Mouse (Mus musculus) liver, embryonic 11.5 days (tissue): ENCODE results near the gene Bclaf3. TPM values are rescaled to one million over a fixed set of nuclear protein-coding genes. Genes with fewer than 3 reads are reported as not detected.
"Not testable (repeated sequence)": the region's sequence is repeated elsewhere in the genome, so short reads cannot be mapped to it uniquely, and the experiment has no call there.

ENCODE experiments used
- ATAC-seq: fragments of 200-750 bp; cut with Nextera tagmentation; replicated peaks from 2 replicates; pipeline ENCODE4 v1.8.0; 2017; ENCODE audit warnings: moderate number of reproducible peaks, mild to moderate bottlenecking, moderate TSS enrichment, moderate library complexity; ENCODE audit not compliant: low FRiP score
- DNase-seq: peaks from one replicate; pipeline ENCODE4 v3.0.0-alpha.2; 2017; ENCODE audit warnings: low spot score
- H3K27ac ChIP-seq: fragments of 300-500 bp; sonication (generic); 2 replicates; pipeline ENCODE4 v1.5.1; 2014; ENCODE audit warnings: mild to moderate bottlenecking, low read depth, low read length, control low read depth
- H3K27me3 ChIP-seq: fragments of 300-500 bp; sonication (generic); replicated peaks from 2 replicates; pipeline ENCODE4 v1.6.1; 2014; ENCODE audit warnings: low read length, mixed read lengths; ENCODE audit not compliant: control insufficient read depth, insufficient read depth
- H3K36me3 ChIP-seq: fragments of 300-500 bp; sonication (generic); 2 replicates; pipeline ENCODE4 v1.6.1; 2014; ENCODE audit warnings: mild to moderate bottlenecking, low read length, moderate library complexity, mixed read lengths; ENCODE audit not compliant: control insufficient read depth, insufficient read depth
- H3K4me1 ChIP-seq: fragments of 300-500 bp; sonication (generic); replicated peaks from 2 replicates; pipeline ENCODE4 v1.6.1; 2014; ENCODE audit warnings: low read length, mixed read lengths; ENCODE audit not compliant: control insufficient read depth, insufficient read depth
- H3K4me2 ChIP-seq: fragments of 300-500 bp; sonication (generic); 2 replicates; pipeline ENCODE4 v1.6.1; 2014; ENCODE audit warnings: mild to moderate bottlenecking, control low read depth, moderate library complexity
- H3K4me3 ChIP-seq: fragments of 300-500 bp; sonication (generic); 2 replicates; pipeline ENCODE4 v1.5.1; 2014; ENCODE audit warnings: low read depth, low read length, control low read depth
- H3K9ac ChIP-seq: fragments of 300-500 bp; sonication (generic); 2 replicates; pipeline ENCODE4 v1.6.1; 2014; ENCODE audit warnings: low read depth, low read length, control low read depth
- H3K9me3 ChIP-seq: fragments of 300-500 bp; sonication (generic); 2 replicates; pipeline ENCODE4 v1.6.1; 2016; ENCODE audit warnings: low read length, inconsistent platforms, mixed read lengths; ENCODE audit not compliant: control insufficient read depth
- WGBS: fragments of 180-500 bp; shearing (Covaris S2); extraction: QIAGEN DNeasy Blood & Tissue Kit; methylation state at CpG from one replicate; pipeline ENCODE4 v1.1.7; 2014; 5-methylcytosine and 5-hydroxymethylcytosine counted together
- polyA plus RNA-seq: library from polyadenylated mRNA; unstranded; fragments of >200 nt; fragmentation: Nextera tagmentation; extraction: Ambion mirVana; gene quantifications from 2 replicates; pipeline ENCODE4 v1.2.1, GENCODE M21; 2014

Bclaf3 gene
- 14.3 and 15.9 TPM in 2 replicates for polyA plus RNA-seq

GRCm38 (mm10) chrX:159526388-159526787 is at the start of gene Bclaf3:
TSS of gene Bclaf3 (plus strand) at chrX:159526688.
- H3K4me3 ChIP-seq, result no peak within 1 kb of the TSS
- WGBS, result 79% methylated on average over 6 of the region's 6 CpGs
- no peaks in the 10 kb centered on the region; the same call in 1 of the 2 replicates for H3K27me3 ChIP-seq
- no peaks in the 10 kb centered on the region for H3K9me3 ChIP-seq
- no peaks in the 10 kb centered on the region for H3K4me1 ChIP-seq
- no peak within 1 kb of the TSS for H3K27ac ChIP-seq
- ATAC-seq, result no peak
- no peaks in the 10 kb centered on the region for H3K36me3 ChIP-seq
- no peak within 1 kb of the TSS for H3K4me2 ChIP-seq
- no peak for DNase-seq
- H3K9ac ChIP-seq, result no peak within 1 kb of the TSS

DNA sequence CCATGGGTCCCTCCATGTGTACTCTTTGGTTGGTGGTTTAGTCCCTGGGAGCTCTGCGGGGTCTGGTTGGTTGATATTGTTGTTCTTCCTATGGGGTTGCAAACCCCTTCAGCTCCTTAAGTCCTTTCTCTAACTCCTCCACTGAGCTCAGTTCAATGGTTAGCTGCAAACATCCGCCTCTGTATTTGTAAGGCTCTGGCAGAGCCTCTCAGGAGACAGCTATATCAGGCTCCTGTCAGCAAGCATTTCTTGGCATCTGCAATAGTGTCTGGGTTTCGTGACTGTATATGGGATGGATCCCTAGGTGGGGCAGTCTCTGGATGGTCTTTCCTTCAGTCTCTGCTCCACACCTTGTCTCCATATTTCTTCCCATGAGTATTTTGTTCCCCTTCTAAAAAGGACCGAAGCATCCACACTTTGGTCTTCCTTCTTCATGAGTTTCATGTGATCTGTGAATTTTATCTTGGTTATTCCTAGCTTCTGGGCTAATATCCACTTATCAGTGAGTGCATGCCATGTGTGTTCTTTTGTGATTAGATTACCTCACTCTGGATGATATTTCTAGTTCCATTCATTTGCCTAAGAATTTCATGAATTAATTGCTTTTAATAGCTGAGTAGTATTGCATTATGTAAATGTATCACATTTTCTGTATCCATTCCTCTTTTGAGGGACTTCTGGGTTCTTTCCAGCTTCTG is 48.1 kb upstream of the Bclaf3 start:
- H3K27ac ChIP-seq, H3K36me3 ChIP-seq, H3K4me2 ChIP-seq, DNase-seq, H3K4me3 ChIP-seq, H3K9ac ChIP-seq, H3K9me3 ChIP-seq, H3K4me1 ChIP-seq, H3K27me3 ChIP-seq: not testable (repeated sequence)
- 0 out of 2 replicates have a peak, but pooled peaks have one; percentile 57 for ATAC-seq
- 67% methylated on average over 4 of the region's 4 CpGs for WGBS

- WGBS, result 63% methylated on average over 1 of the region's 1 CpGs
- Histone ChIP-seq H3K36me3 (no peaks in the 10 kb centered on the region), H3K9me3 (no peaks in the 10 kb centered on the region), H3K27ac (no peak overlapping the region), H3K4me2 (no peak overlapping the region), H3K4me1 (no peaks in the 10 kb centered on the region), H3K27me3 (peaks cover 8% of the 10 kb centered on the region), H3K9ac (no peak overlapping the region), H3K4me3 (no peak overlapping the region)
- DNase-seq (no peak), ATAC-seq (no peak)
These were observed 42.2 kb upstream of the Bclaf3 start for GRCm38 (mm10) chrX:159484247-159484646.

DNA sequence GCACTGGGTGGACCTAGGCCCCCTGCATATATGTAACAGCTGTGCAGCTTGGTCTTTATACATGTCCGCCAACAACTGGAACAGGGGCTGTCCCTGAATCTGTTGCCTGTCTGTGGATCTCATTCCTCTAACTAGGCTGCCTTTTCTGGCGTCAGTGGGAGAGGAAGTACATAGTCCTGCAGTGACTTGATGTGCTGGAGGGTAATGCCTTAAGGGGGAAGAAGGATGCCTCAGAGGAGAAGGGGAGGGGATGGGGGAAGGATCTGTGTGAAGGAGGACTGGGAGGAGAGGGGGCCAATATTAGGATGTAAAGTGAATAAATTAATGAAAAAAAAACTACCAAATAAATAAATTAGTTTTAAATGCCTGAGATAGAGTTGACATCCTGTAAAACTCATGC is 23.3 kb upstream of the Bclaf3 start:
- Histone ChIP-seq H3K9ac (no peak overlapping the region), H3K4me1 (no peaks in the 10 kb centered on the region), H3K27ac (no peak overlapping the region), H3K27me3 (peaks cover 3% of the 10 kb centered on the region; the same call in 1 of the 2 replicates), H3K4me2 (no peak overlapping the region), H3K9me3 (no peaks in the 10 kb centered on the region), H3K36me3 (no peaks in the 10 kb centered on the region), H3K4me3 (no peak overlapping the region)
- ATAC-seq (no peak), DNase-seq (no peak)
- 33% methylated on average over 2 of the region's 2 CpGs for WGBS

DNA sequence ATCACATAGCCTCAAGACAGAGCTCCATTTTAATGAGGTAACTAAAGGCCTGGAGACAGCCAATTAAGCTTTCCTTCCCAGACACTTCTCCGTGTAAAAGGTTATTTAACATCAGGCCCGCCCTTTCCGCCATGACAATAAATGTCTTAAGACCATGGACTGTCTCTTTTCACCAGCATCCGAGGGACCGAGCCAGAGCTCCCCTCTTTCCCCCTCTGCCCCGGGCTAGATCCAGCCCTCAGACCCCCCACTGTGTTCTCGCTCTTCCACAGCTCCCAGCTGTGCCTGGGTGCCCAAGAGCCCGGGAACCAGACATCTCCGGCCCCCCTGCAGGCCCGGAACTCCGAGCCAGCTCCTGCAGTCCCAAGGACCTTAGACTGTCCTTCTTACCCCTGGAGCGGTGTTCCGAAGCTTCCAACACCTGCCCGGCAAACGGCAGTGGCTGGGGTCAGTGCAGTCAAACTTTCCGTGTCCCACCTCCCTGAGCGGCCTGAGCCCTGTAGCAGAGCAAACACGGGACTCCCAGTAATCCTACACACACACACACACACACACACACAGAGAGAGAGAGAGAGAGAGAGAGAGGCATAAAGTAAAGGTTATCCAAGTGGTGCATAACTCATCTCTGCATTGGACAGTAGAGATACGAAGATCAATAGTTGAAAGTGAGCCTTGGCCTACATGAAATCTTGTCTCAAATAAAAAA is 18.0 kb upstream of the Bclaf3 start:
- Histone ChIP-seq H3K4me2 (0 out of 2 replicates have a peak overlapping the region, but pooled peaks have one; percentile 7), H3K9ac (no peak overlapping the region), H3K4me3 (no peak overlapping the region), H3K27ac (no peak overlapping the region), H3K9me3 (no peaks in the 10 kb centered on the region), H3K4me1 (no peaks in the 10 kb centered on the region), H3K36me3 (no peaks in the 10 kb centered on the region), H3K27me3 (no peaks in the 10 kb centered on the region)
- DNase-seq, result no peak
- WGBS, result 55% methylated on average over 19 of the region's 19 CpGs
- ATAC-seq, result no peak

- DNase-seq (no peak), ATAC-seq (no peak)
- Histone ChIP-seq H3K27ac (no peak overlapping the region), H3K4me1 (no peaks in the 10 kb centered on the region), H3K36me3 (no peaks in the 10 kb centered on the region), H3K4me2 (no peak overlapping the region), H3K27me3 (no peaks in the 10 kb centered on the region), H3K4me3 (no peak overlapping the region), H3K9me3 (no peaks in the 10 kb centered on the region), H3K9ac (no peak overlapping the region)
- WGBS, result 60% methylated on average over 4 of the region's 4 CpGs
These were observed 17.4 kb upstream of the Bclaf3 start for GRCm38 (mm10) chrX:159509042-159509441.

- no peak for DNase-seq
- WGBS, result 73% methylated on average over 19 of the region's 19 CpGs
- no peak overlapping the region for H3K9ac ChIP-seq
- no peaks in the 10 kb centered on the region for H3K36me3 ChIP-seq
- H3K4me1 ChIP-seq, result no peaks in the 10 kb centered on the region
- H3K9me3 ChIP-seq, result no peaks in the 10 kb centered on the region
- no peak for ATAC-seq
- peak overlapping the region; percentile 20; the same call in 1 of the 2 replicates for H3K4me3 ChIP-seq
- H3K27ac ChIP-seq, result no peak overlapping the region
- no peaks in the 10 kb centered on the region for H3K27me3 ChIP-seq
- peak overlapping the region; percentile 10 for H3K4me2 ChIP-seq
These were observed 16.4 kb upstream of the Bclaf3 start for GRCm38 (mm10) chrX:159509847-159510715.

- no peaks in the 10 kb centered on the region for H3K27me3 ChIP-seq
- H3K9ac ChIP-seq, result no peak overlapping the region
- no peak for ATAC-seq
- WGBS, result 66% methylated on average over 9 of the region's 9 CpGs
- no peaks in the 10 kb centered on the region for H3K36me3 ChIP-seq
- H3K4me1 ChIP-seq, result no peaks in the 10 kb centered on the region
- no peak overlapping the region for H3K27ac ChIP-seq
- no peaks in the 10 kb centered on the region for H3K9me3 ChIP-seq
- peak overlapping the region; percentile 20; the same call in 1 of the 2 replicates for H3K4me3 ChIP-seq
- DNase-seq, result no peak
- H3K4me2 ChIP-seq, result peak overlapping the region; percentile 10
These were observed 15.8 kb upstream of the Bclaf3 start for GRCm38 (mm10) chrX:159510716-159511051.
